Mouse (Mus musculus) liver, embryonic 13.5 days (tissue): ENCODE data around the gene Olfr339. TPM values are rescaled to one million over a fixed set of nuclear protein-coding genes. Genes with fewer than 3 reads are reported as not detected.
"Not testable (repeated sequence)": the region's sequence is repeated elsewhere in the genome, so short reads cannot be mapped to it uniquely, and the experiment has no call there.

ENCODE experiments used
- ATAC-seq: fragments of 200-750 bp; cut with Nextera tagmentation; 2 replicates; pipeline ENCODE4 v1.8.0; 2017; ENCODE audit warnings: low read depth, mild to moderate bottlenecking, moderate number of reproducible peaks, moderate library complexity
- DNase-seq: peaks from one replicate; pipeline ENCODE4 v3.0.0; 2022
- H3K27ac ChIP-seq: fragments of 300-500 bp; sonication (generic); 2 replicates; pipeline ENCODE4 v1.5.1; 2015; ENCODE audit warnings: moderate library complexity, mild to moderate bottlenecking, inconsistent platforms
- H3K27me3 ChIP-seq: fragments of 300-500 bp; sonication (generic); 2 replicates; pipeline ENCODE4 v1.6.1; 2015; ENCODE audit warnings: mild to moderate bottlenecking, inconsistent platforms
- H3K36me3 ChIP-seq: fragments of 300-500 bp; sonication (generic); 2 replicates; pipeline ENCODE4 v1.6.1; 2015; ENCODE audit warnings: mild to moderate bottlenecking, inconsistent platforms
- H3K4me1 ChIP-seq: fragments of 300-500 bp; sonication (generic); replicated peaks from 2 replicates; pipeline ENCODE4 v1.6.1; 2015; ENCODE audit warnings: inconsistent platforms
- H3K4me2 ChIP-seq: fragments of 300-500 bp; sonication (generic); 2 replicates; pipeline ENCODE4 v1.6.1; 2015; ENCODE audit warnings: inconsistent platforms, mild to moderate bottlenecking, moderate library complexity
- H3K4me3 ChIP-seq: fragments of 300-500 bp; sonication (generic); replicated peaks from 2 replicates; pipeline ENCODE4 v1.5.1; 2015; ENCODE audit warnings: mild to moderate bottlenecking, inconsistent platforms
- H3K9ac ChIP-seq: fragments of 300-500 bp; sonication (generic); 2 replicates; pipeline ENCODE4 v1.6.1; 2015; ENCODE audit warnings: mild to moderate bottlenecking, inconsistent platforms
- H3K9me3 ChIP-seq: fragments of 300-500 bp; sonication (generic); replicated peaks from 2 replicates; pipeline ENCODE4 v1.6.1; 2016; ENCODE audit warnings: inconsistent platforms
- WGBS: fragments of 180-500 bp; shearing (Covaris S2); methylation state at CpG from one replicate; pipeline ENCODE4 v1.1.7; 2015; ENCODE audit not compliant: insufficient replicate concordance; 5-methylcytosine and 5-hydroxymethylcytosine counted together
- polyA plus RNA-seq: library from polyadenylated mRNA; unstranded; fragments of >200 nt; fragmentation: Nextera tagmentation; extraction: Ambion mirVana; gene quantifications from 2 replicates; pipeline ENCODE4 v1.2.1, GENCODE M21; 2015

Gene Olfr339
- polyA plus RNA-seq: not detected in 2 replicates

DNA sequence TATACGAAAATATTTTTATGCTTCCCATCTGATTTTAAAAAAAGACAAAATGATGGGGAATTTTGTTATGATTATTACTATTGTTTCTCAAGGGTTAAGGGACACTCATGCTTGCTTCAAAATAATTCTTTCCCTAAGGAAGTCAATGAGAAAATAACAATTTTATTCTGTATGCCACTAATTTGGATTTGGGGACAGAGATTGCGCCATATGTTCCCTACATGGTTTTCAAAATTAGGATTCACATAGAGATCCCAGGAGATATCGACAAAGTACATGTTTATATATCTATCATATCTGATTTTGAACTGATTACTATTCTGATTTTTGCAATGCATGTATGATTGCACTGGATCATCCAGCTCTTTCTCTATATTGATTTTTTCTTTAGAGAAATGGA lies at the start of gene Olfr339:
TSS of gene Olfr339 (plus strand) at position 301 of the 400 bp plus-strand sequence.
- H3K9ac ChIP-seq: no peak within 1 kb of the TSS
- ATAC-seq (no peak), DNase-seq (no peak)
- no peaks in the 10 kb centered on the region for H3K9me3 ChIP-seq
- no peaks in the 10 kb centered on the region for H3K36me3 ChIP-seq
- no peak within 1 kb of the TSS for H3K4me2 ChIP-seq
- H3K27ac ChIP-seq: no peak within 1 kb of the TSS
- WGBS: 60% methylated on average over 3 of the region's 3 CpGs
- H3K4me1 ChIP-seq: no peaks in the 10 kb centered on the region
- no peak within 1 kb of the TSS for H3K4me3 ChIP-seq
- H3K27me3 ChIP-seq: no peaks in the 10 kb centered on the region

DNA sequence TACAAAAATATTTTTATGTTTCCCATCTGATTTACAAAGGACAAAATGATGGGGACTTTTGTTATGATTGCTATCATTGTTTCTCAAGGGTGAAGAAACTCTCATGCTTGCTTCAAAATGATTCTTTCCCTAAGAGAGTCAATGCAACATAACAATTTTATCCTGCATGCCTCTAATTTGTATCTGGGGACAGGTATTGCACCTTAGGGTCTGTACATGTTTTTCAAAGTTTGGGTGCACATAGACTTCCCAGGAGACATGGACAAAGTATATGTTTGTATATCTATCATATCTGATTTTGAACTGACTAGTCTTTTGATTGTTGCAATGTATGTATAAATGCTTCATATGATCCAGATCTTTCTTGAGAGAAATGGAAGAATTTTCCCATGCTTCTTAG lies 45.5 kb upstream of the Olfr339 start, which contains the start of gene Olfr338:
TSS of gene Olfr338 (plus strand) at position 301 of the 400 bp plus-strand sequence.
- Histone ChIP-seq H3K4me2 (no peak within 1 kb of the TSS), H3K4me3 (no peak within 1 kb of the TSS), H3K9ac (no peak within 1 kb of the TSS), H3K4me1 (no peaks in the 10 kb centered on the region), H3K27me3 (no peaks in the 10 kb centered on the region), H3K27ac (no peak within 1 kb of the TSS), H3K9me3 (no peaks in the 10 kb centered on the region), H3K36me3 (no peaks in the 10 kb centered on the region)
- no peak for ATAC-seq
- DNase-seq: no peak

DNA sequence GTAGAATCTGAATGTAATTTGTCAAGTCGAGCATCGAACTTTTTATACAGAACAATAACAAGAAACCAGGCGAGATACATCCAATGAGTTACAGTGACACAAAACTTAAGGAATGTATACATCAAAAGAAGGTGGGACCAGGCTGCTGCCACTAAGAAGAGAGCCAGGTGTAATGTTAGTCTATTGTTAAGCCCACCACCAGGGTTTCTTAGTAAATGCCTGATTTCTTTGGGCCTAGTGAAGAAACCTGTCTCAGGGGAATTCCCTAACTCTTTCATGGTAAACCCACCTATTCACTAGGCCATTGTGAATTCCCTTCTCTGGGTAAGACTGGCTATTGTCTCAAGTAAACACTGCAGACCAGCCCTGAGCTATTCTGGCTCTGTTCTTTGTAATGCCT lies 3.6 kb upstream of the Olfr339 start:
- H3K36me3 ChIP-seq, H3K9ac ChIP-seq, H3K27me3 ChIP-seq, H3K4me1 ChIP-seq, H3K4me3 ChIP-seq, DNase-seq, H3K9me3 ChIP-seq, H3K4me2 ChIP-seq, H3K27ac ChIP-seq, ATAC-seq: not testable (repeated sequence)
- 49% methylated on average over 3 of the region's 3 CpGs for WGBS

DNA sequence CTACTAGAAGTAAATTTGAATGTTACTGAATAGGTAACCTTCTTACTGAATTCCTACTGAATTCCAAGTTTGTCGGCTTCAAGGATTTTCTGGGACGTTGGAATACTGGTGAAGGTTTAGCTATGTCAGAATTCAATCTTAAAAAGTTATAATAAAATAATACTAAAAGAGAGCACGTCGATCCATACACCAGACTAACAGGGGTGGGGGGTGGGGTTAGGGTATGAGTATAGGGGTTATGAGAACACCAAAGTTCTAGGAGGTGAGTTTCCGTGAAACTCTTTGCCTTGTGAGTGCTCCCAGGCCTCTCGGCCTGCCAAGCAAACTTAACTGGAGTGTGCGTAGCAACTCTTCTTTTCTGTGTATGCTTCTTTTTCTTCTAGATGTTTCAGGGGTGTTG lies 3.2 kb upstream of the Olfr339 start:
- not testable (repeated sequence) for H3K27ac ChIP-seq, H3K4me3 ChIP-seq, H3K4me2 ChIP-seq, H3K4me1 ChIP-seq, ATAC-seq, H3K36me3 ChIP-seq, H3K27me3 ChIP-seq, H3K9ac ChIP-seq, DNase-seq, H3K9me3 ChIP-seq
- WGBS: 73% methylated on average over 7 of the region's 7 CpGs

DNA sequence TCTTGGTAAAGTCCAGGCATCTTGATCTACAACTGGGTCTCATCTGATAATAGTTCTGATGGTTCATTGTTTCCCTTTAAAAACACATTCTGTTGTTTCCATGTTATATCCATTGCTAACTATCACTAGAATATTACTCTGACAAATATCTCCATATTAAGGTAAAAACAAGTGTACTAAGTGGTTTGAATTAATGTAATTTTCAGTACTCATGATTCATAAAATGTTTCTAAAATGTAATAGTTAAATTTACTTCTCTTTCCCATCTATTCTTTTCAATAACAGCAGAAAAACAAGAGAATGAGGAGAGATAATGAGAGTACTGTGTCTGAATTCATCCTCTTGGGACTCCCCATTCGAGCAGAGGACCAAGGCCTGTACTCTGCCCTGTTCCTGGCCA lies 33.5 kb downstream of the Olfr339 start, which contains the start of gene Olfr340:
TSS of gene Olfr340 (plus strand) at position 301 of the 400 bp plus-strand sequence.
- Histone ChIP-seq H3K27ac (no peak within 1 kb of the TSS), H3K27me3 (no peaks in the 10 kb centered on the region), H3K4me1 (no peaks in the 10 kb centered on the region), H3K4me2 (no peak within 1 kb of the TSS), H3K9ac (no peak within 1 kb of the TSS), H3K4me3 (no peak within 1 kb of the TSS), H3K36me3 (no peaks in the 10 kb centered on the region), H3K9me3 (0 out of 2 replicates have a peak, but pooled peaks cover 3% of the 10 kb centered on the region)
- DNase-seq (no peak), ATAC-seq (no peak)
- WGBS: 24% methylated on average over 1 of the region's 1 CpGs

DNA sequence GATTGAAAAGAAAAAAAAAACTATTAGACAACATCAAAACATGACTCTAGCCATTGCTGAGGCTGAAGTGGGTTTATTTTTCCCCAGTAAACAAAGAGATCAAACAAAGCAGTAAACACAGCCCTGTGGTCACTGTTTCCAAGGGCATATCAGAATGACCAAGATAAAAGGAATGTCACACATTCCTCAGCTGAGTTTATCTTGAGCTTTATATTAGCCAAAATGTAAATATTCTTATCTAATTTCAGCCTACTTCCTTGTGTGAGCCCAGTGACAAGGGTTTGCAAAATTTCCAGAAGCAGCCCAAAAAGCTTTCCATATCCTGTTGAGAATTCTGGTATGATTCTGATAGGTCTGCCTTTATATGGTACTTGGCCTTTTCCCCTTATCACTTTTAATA lies 54.9 kb downstream of the Olfr339 start:
- DNase-seq (no peak), ATAC-seq (no peak)
- no peaks in the 10 kb centered on the region for H3K27me3 ChIP-seq
- no peaks in the 10 kb centered on the region for H3K9me3 ChIP-seq
- no peak overlapping the region for H3K9ac ChIP-seq
- H3K4me1 ChIP-seq: no peaks in the 10 kb centered on the region
- H3K4me3 ChIP-seq: no peak overlapping the region
- H3K4me2 ChIP-seq: no peak overlapping the region
- no peak overlapping the region for H3K27ac ChIP-seq
- H3K36me3 ChIP-seq: no peaks in the 10 kb centered on the region

Other genes starting within 250 kb of the Olfr339 start
- gene Ptgs1, start 188.5 kb upstream of the Olfr339 start, polyA plus RNA-seq: 18.6 and 20.5 TPM in 2 replicates
- not detected in 2 replicates for gene Olfr338, start 45.4 kb upstream of the Olfr339 start, polyA plus RNA-seq
- not detected in 2 replicates for gene Olfr340, start 33.6 kb downstream of the Olfr339 start, polyA plus RNA-seq
- not detected in 2 replicates for gene Olfr341, start 63.5 kb downstream of the Olfr339 start, polyA plus RNA-seq
- gene Olfr342, start 106.1 kb downstream of the Olfr339 start, polyA plus RNA-seq: not detected in 2 replicates
- gene Olfr344, start 147.7 kb downstream of the Olfr339 start, polyA plus RNA-seq: not detected in 2 replicates
- gene Olfr345, start 221.1 kb downstream of the Olfr339 start, polyA plus RNA-seq: not detected in 2 replicates